Mouse (Mus musculus) CH12.LX (cell line): Measurements from ENCODE around the gene Lgals2. TPM values are rescaled to one million over a fixed set of nuclear protein-coding genes. Genes with fewer than 3 reads are reported as not detected.
A peak's percentile ranks its signal among the peaks of the same experiment; 100 is the strongest.

Source experiments
- DNase-seq: peaks from one replicate; pipeline ENCODE4 v3.0.0-alpha.2; 2013; ENCODE audit errors: extremely low read depth
- H3K27ac ChIP-seq: 2 replicates; pipeline ENCODE4 v1.5.1; 2012; ENCODE audit warnings: low read depth, mild to moderate bottlenecking, control low read depth, moderate library complexity; ENCODE audit not compliant: insufficient read depth
- H3K27me3 ChIP-seq: replicated peaks from 2 replicates; pipeline ENCODE3; 2012; ENCODE audit warnings: inconsistent platforms
- H3K36me3 ChIP-seq, 2 experiments: replicated peaks in 1 of 2; 2 replicates each; pipeline versions ENCODE3 to v1.6.1; 2012; ENCODE audit warnings: inconsistent platforms in 1 of 2, low read length in 1 of 2, mild to moderate bottlenecking in 1 of 2, mixed read lengths in 1 of 2, moderate library complexity in 1 of 2; ENCODE audit not compliant: control insufficient read depth in 1 of 2, insufficient read depth in 1 of 2
- H3K4me1 ChIP-seq, 2 experiments: 2 replicates each; pipeline ENCODE4 v1.6.1; 2012; ENCODE audit warnings: inconsistent platforms in 1 of 2, moderate library complexity in 1 of 2; ENCODE audit not compliant: insufficient read depth in 2 of 2, control insufficient read depth in 1 of 2
- H3K4me2 ChIP-seq: 2 replicates; pipeline ENCODE4 v1.6.1; 2012; ENCODE audit warnings: low read depth, mild to moderate bottlenecking, control low read depth; ENCODE audit not compliant: poor library complexity, insufficient read depth, severe bottlenecking
- H3K4me3 ChIP-seq, 3 experiments: fragments of 150-350 bp in 1 of 3; sonication (generic) in 1 of 3; replicated peaks in 1 of 3; 2 replicates each; pipeline versions ENCODE3 to v1.5.1; 2011 to 2012; ENCODE audit warnings: low read depth in 2 of 3, low read length in 2 of 3, mild to moderate bottlenecking in 2 of 3, moderate library complexity in 2 of 3, control low read depth in 1 of 3, improper control_type of control experiment in 1 of 3, inconsistent platforms in 1 of 3, mixed read lengths in 1 of 3; ENCODE audit not compliant: poor library complexity in 1 of 3
- H3K79me2 ChIP-seq: replicated peaks from 2 replicates; pipeline ENCODE4 v1.6.1; 2012; ENCODE audit warnings: mild to moderate bottlenecking, moderate library complexity; ENCODE audit not compliant: control insufficient read depth, poor library complexity, insufficient read depth, severe bottlenecking; ENCODE audit errors: extremely low read depth
- H3K9ac ChIP-seq: 2 replicates; pipeline ENCODE4 v1.6.1; 2012; ENCODE audit warnings: low read depth, mild to moderate bottlenecking, control low read depth, moderate library complexity; ENCODE audit not compliant: insufficient read depth
- H3K9me3 ChIP-seq: replicated peaks from 2 replicates; pipeline ENCODE3; 2012; ENCODE audit warnings: low read length, inconsistent platforms, mixed read lengths
- CHD2 ChIP-seq: IDR thresholded peaks from 2 replicates; pipeline ENCODE4 v1.6.1; 2011; ENCODE audit warnings: low read length, improper control_type of control experiment
- CTCF ChIP-seq, 2 experiments: IDR thresholded peaks in 1 of 2; conservative IDR thresholded peaks in 1 of 2; 2 replicates each; pipeline ENCODE4 v1.5.1; 2011 to 2012; ENCODE audit warnings: low read depth in 2 of 2, low read length in 2 of 2, improper control_type of control experiment in 1 of 2, inconsistent platforms in 1 of 2, mild to moderate bottlenecking in 1 of 2, moderate library complexity in 1 of 2
- E2F4 ChIP-seq: IDR thresholded peaks from 2 replicates; pipeline ENCODE4 v1.6.1; 2011; ENCODE audit warnings: low read depth, low read length, improper control_type of control experiment; ENCODE audit not compliant: insufficient replicate concordance
- ELF1 ChIP-seq: IDR thresholded peaks from 2 replicates; pipeline ENCODE4 v1.6.1; 2014; ENCODE audit warnings: low read depth, mild to moderate bottlenecking, inconsistent platforms, low read length, improper control_type of control experiment
- EP300 ChIP-seq: IDR thresholded peaks from 2 replicates; pipeline ENCODE4 v1.6.1; 2011; ENCODE audit warnings: low read length, improper control_type of control experiment
- IRF4 ChIP-seq: IDR thresholded peaks from 2 replicates; pipeline ENCODE4 v1.6.1; 2014; ENCODE audit warnings: low read depth, mild to moderate bottlenecking, inconsistent platforms, low read length, improper control_type of control experiment
- MAFK ChIP-seq: IDR thresholded peaks from 2 replicates; pipeline ENCODE4 v1.6.1; 2011; ENCODE audit warnings: low read length, improper control_type of control experiment; ENCODE audit not compliant: insufficient replicate concordance
- MAX ChIP-seq: IDR thresholded peaks from 2 replicates; pipeline ENCODE4 v1.6.1; 2011; ENCODE audit warnings: low read length, improper control_type of control experiment
- MAZ ChIP-seq: IDR thresholded peaks from 2 replicates; pipeline ENCODE4 v1.6.1; 2012; ENCODE audit warnings: low read depth, mild to moderate bottlenecking, inconsistent platforms, low read length, improper control_type of control experiment, moderate library complexity
- MEF2A ChIP-seq: IDR thresholded peaks from 2 replicates; pipeline ENCODE4 v1.6.1; 2014; ENCODE audit warnings: low read depth, mild to moderate bottlenecking, inconsistent platforms, low read length, improper control_type of control experiment, borderline replicate concordance
- NELFE ChIP-seq: IDR thresholded peaks from 2 replicates; pipeline ENCODE4 v1.6.1; 2011; ENCODE audit warnings: low read depth, low read length, improper control_type of control experiment
- NRF1 ChIP-seq: IDR thresholded peaks from 2 replicates; pipeline ENCODE4 v1.6.1; 2014; ENCODE audit warnings: low read depth, mild to moderate bottlenecking, inconsistent platforms, low read length, improper control_type of control experiment, moderate library complexity
- PAX5 ChIP-seq: IDR thresholded peaks from 2 replicates; pipeline ENCODE4 v1.6.1; 2012; ENCODE audit warnings: low read length, inconsistent platforms, mixed read lengths
- POLR2A ChIP-seq: IDR thresholded peaks from 2 replicates; pipeline ENCODE4 v1.6.1; 2011; ENCODE audit warnings: low read depth, mild to moderate bottlenecking, improper control_type of control experiment, low read length
- TBP ChIP-seq: conservative IDR thresholded peaks from 2 replicates; pipeline ENCODE4 v1.6.1; 2011; ENCODE audit warnings: low read depth, low read length, improper control_type of control experiment
- USF2 ChIP-seq: conservative IDR thresholded peaks from 2 replicates; pipeline ENCODE4 v1.6.1; 2011; ENCODE audit warnings: low read depth, low read length, improper control_type of control experiment
- ZC3H11A ChIP-seq: IDR thresholded peaks from 2 replicates; pipeline ENCODE4 v1.6.1; 2012; ENCODE audit warnings: low read depth, mild to moderate bottlenecking, inconsistent platforms, low read length, improper control_type of control experiment
- ZKSCAN1 ChIP-seq: IDR thresholded peaks from 2 replicates; pipeline ENCODE4 v1.6.1; 2012; ENCODE audit warnings: low read depth, inconsistent platforms, low read length, improper control_type of control experiment, borderline replicate concordance
- ZMIZ1 ChIP-seq: IDR thresholded peaks from 2 replicates; pipeline ENCODE4 v1.6.1; 2012; ENCODE audit warnings: low read depth, mild to moderate bottlenecking, inconsistent platforms, low read length, improper control_type of control experiment
- ZNF384 ChIP-seq: IDR thresholded peaks from 2 replicates; pipeline ENCODE4 v1.6.1; 2012; ENCODE audit warnings: low read depth, low read length, improper control_type of control experiment, inconsistent platforms
- dilution Hi-C: fragments of 300-500 bp; cut with MboI; formaldehyde crosslinking; loops from 2 replicates; pipeline ENCODE4 v1.14.3; 2020; ENCODE audit warnings: low sequenced_read_pairs; ENCODE audit not compliant: extremely low pct_unique_long_range_greater_than_20kb, extremely low pct_ligation_motif_present
- in situ Hi-C: fragments of 300-500 bp; cut with MboI; formaldehyde crosslinking; loops from 3 replicates; pipeline ENCODE4 v1.14.3; 2019; ENCODE audit warnings: low sequenced_read_pairs, low pct_ligation_motif_present, low pct_unique_long_range_greater_than_20kb, mixed read lengths
- polyA plus RNA-seq: library from polyadenylated mRNA; unstranded; fragments of >175 nt; gene quantifications from 2 replicates; pipeline ENCODE4 v1.2.1, GENCODE M21; 2012; ENCODE audit warnings: low read depth; ENCODE audit not compliant: insufficient read length
- total RNA-seq, 2 experiments: library from RNA; depleted of rRNA; stranded (reverse); fragments of 300-350 nt in 1 of 2; fragments of >200 nt in 1 of 2; gene quantifications; 2 replicates each; pipeline ENCODE4 v1.2.3; 2012 to 2014

Gene Lgals2
- total and polyA plus RNA-seq, 3 experiments, result not detected

GRCm38 (mm10) chr15:78808980-78809379 is 46.3 kb downstream of the Lgals2 start (continued):
- TF ChIP-seq CTCF (conservative IDR thresholded peaks at IDR 0.05 in 1 of 2, IDR thresholded peaks at IDR 0.05 in 1 of 2; ENCODE audit: low read depth in 2 of 2, low read length in 2 of 2), result no peak

- peaks cover 3% of the 10 kb centered on the region for H3K9me3 ChIP-seq
- peaks cover 84% of the 10 kb centered on the region for H3K27me3 ChIP-seq
- dilution Hi-C loops, result no loop called here
- no peak overlapping the region for H3K4me2 ChIP-seq
- no peak overlapping the region for H3K27ac ChIP-seq
- in situ Hi-C loops, result no loop called here
- H3K9ac ChIP-seq, result no peak overlapping the region
- H3K79me2 ChIP-seq, result no peaks in the 10 kb centered on the region
- no peak overlapping the region for H3K4me3 ChIP-seq
- DNase-seq, result no peak
- no peaks in the 10 kb centered on the region for H3K36me3 ChIP-seq
- TF ChIP-seq NRF1 (no peak), E2F4 (no peak), NELFE (no peak), EP300 (no peak), USF2 (no peak), PAX5 (no peak), ELF1 (no peak), IRF4 (no peak), ZKSCAN1 (no peak), MAX (no peak), MEF2A (no peak), POLR2A (no peak), TBP (no peak), ZC3H11A (no peak)
- peaks cover 21 to 39% of the 10 kb centered on the region in 2 experiments for H3K4me1 ChIP-seq
Measured at GRCm38 (mm10) chr15:78807141-78807540, 48.2 kb downstream of the Lgals2 start.

- no peak overlapping the region for H3K4me3 ChIP-seq
- dilution Hi-C loops, result no loop called here
Measured at GRCm38 (mm10) chr15:78806614-78807013, 48.7 kb downstream of the Lgals2 start.

More at GRCm38 (mm10) chr15:78806614-78807013, 48.7 kb downstream of the Lgals2 start:
- in situ Hi-C loops, result no loop called here
- Histone ChIP-seq H3K36me3 (no peaks in the 10 kb centered on the region), H3K9ac (no peak overlapping the region), H3K27me3 (peaks cover 89% of the 10 kb centered on the region), H3K27ac (no peak overlapping the region), H3K79me2 (no peaks in the 10 kb centered on the region), H3K4me1 (peaks cover 21 to 39% of the 10 kb centered on the region in 2 experiments), H3K9me3 (peaks cover 4% of the 10 kb centered on the region), H3K4me2 (no peak overlapping the region)
- TF ChIP-seq MAFK, result no peak
- 0 out of 2 replicates have a peak, but pooled peaks have one; percentile 12 for TF ChIP-seq ZNF384
- no peak for TF ChIP-seq MAZ
- TF ChIP-seq ZMIZ1, result no peak
- no peak for TF ChIP-seq USF2
- peak; percentile 46; the same call in 1 of the 2 replicates for TF ChIP-seq CHD2
- DNase-seq, result no peak
